12 mouse cellular contexts compared by ENCODE assay signal in the genomic region with DNA sequence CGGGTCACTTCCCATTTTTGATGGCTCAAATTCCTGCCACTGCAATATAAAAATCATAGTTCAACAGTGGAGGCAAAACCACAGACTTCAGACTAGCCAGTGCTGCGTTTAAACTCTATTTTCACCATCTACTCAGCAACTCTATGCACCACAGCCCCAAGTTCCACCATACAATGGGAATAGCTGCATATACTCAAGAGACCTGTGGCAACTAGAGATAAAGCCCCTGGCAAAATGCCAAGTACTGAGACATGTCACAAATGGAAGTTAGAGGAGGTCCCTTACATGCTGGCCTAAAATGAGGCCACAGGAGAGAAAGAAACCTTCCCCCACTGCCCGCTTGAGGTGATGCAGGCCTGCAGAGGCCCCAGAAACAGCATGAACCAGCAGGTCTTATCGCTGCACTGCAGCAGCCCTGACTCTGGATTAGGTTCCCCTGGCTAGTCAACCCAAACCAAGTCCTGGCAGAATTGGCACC.
A peak's percentile ranks its signal among the peaks of the same experiment; 100 is the strongest.
DNase-seq lines count a peak whose midpoint lies in the region; ATAC-seq and TF ChIP-seq lines count a peak whose summit lies in the region.
"Had no signal": no experiment of that assay in that cellular context is flagged by ENCODE, and none has a peak within 500 bp of the region (broad histone marks: within the 10 kb centered on the region; RNA-seq: fewer than 3 reads in every experiment).

No protein-coding gene starts in this region.

- TF ChIP-seq POLR2A in MEL (IDR thresholded peaks at IDR 0.05; ENCODE audit: control insufficient read depth in 1 of 2, insufficient read depth in 1 of 2, low read depth in 1 of 2, low read length in 2 of 2, poor library complexity in 1 of 2) = no peak

- H3K79me2 ChIP-seq in MEL (ENCODE audit: control insufficient read depth, insufficient read depth, low read length, poor library complexity) = no peaks in the 10 kb centered on the region

- peak; percentile 81 to 85; a peak in 3 of 4 replicates for TF ChIP-seq EP300 in MEL (IDR thresholded peaks at IDR 0.05; ENCODE audit: low read depth in 1 of 2, low read length in 2 of 2)

- no peak overlapping the region for H3K4me3 ChIP-seq in kidney, embryonic 16.5 days (ENCODE audit: low read length)
- no peak overlapping the region for H3K4me3 ChIP-seq in kidney, embryonic 14.5 days (ENCODE audit: low read length)
- no peak overlapping the region for H3K4me3 ChIP-seq in MEL (ENCODE audit: control insufficient read depth in 1 of 2, insufficient read depth in 1 of 2, low read depth in 2 of 2, low read length in 2 of 2)
- H3K4me3 ChIP-seq in heart, embryonic 10.5 days = no peak overlapping the region
- H3K4me3 ChIP-seq in liver, embryonic 15.5 days (replicated peaks) = no peak overlapping the region
- H3K4me3 ChIP-seq in forebrain, embryonic 10.5 days = no peak overlapping the region
- H3K4me3 ChIP-seq: embryonic facial prominence, embryonic 15.5 days; limb, embryonic 13.5 days had no signal

- WGBS in kidney, embryonic 16.5 days = 71% methylated on average over 4 of the region's 4 CpGs
- WGBS in kidney, embryonic 14.5 days = 86% methylated on average over 4 of the region's 4 CpGs
- 44% methylated on average over 4 of the region's 4 CpGs for WGBS in heart, embryonic 10.5 days
- 28% methylated on average over 4 of the region's 4 CpGs for WGBS in liver, embryonic 15.5 days (ENCODE audit: insufficient replicate concordance)
- 88% methylated on average over 4 of the region's 4 CpGs for WGBS in forebrain, embryonic 10.5 days

- no peak overlapping the region for H3K9ac ChIP-seq in kidney, embryonic 16.5 days (replicated peaks; ENCODE audit: low read length)
- no peak overlapping the region for H3K9ac ChIP-seq in kidney, embryonic 14.5 days (ENCODE audit: low read depth, low read length)
- H3K9ac ChIP-seq in MEL (ENCODE audit: control insufficient read depth, low read depth, low read length, poor library complexity, severe bottlenecking) = no peak overlapping the region
- no peak overlapping the region for H3K9ac ChIP-seq in liver, embryonic 15.5 days
- H3K9ac ChIP-seq: embryonic facial prominence, embryonic 15.5 days; limb, embryonic 13.5 days had no signal

- H3K4me1 ChIP-seq in kidney, embryonic 16.5 days (ENCODE audit: insufficient read depth, low read length) = peaks cover 7% of the 10 kb centered on the region; the same call in 1 of the 2 replicates
- H3K4me1 ChIP-seq in kidney, embryonic 14.5 days (ENCODE audit: control insufficient read depth, insufficient read depth, low read length) = no peaks in the 10 kb centered on the region
- H3K4me1 ChIP-seq in MEL (ENCODE audit: control insufficient read depth in 1 of 2, insufficient read depth in 2 of 2, low read length in 2 of 2) = peaks cover 10 to 29% of the 10 kb centered on the region in 2 experiments
- peaks cover 46% of the 10 kb centered on the region for H3K4me1 ChIP-seq in heart, embryonic 10.5 days
- peaks cover 34% of the 10 kb centered on the region for H3K4me1 ChIP-seq in liver, embryonic 15.5 days (replicated peaks)
- H3K4me1 ChIP-seq in forebrain, embryonic 10.5 days = peaks cover 20% of the 10 kb centered on the region

- H3K27me3 ChIP-seq in kidney, embryonic 16.5 days (ENCODE audit: insufficient read depth, low read length) = no peaks in the 10 kb centered on the region
- H3K27me3 ChIP-seq in kidney, embryonic 14.5 days (ENCODE audit: control insufficient read depth, insufficient read depth, low read length) = no peaks in the 10 kb centered on the region
- H3K27me3 ChIP-seq in MEL (ENCODE audit: control insufficient read depth in 1 of 2, insufficient read depth in 2 of 2, low read length in 2 of 2) = no peaks in the 10 kb centered on the region
- no peaks in the 10 kb centered on the region for H3K27me3 ChIP-seq in heart, embryonic 10.5 days (ENCODE audit: insufficient read depth, poor library complexity, severe bottlenecking)
- H3K27me3 ChIP-seq in liver, embryonic 15.5 days = no peaks in the 10 kb centered on the region
- no peaks in the 10 kb centered on the region for H3K27me3 ChIP-seq in forebrain, embryonic 10.5 days (ENCODE audit: poor library complexity, severe bottlenecking)
- H3K27me3 ChIP-seq: embryonic facial prominence, embryonic 15.5 days; limb, embryonic 13.5 days had no signal

- H3K9me3 ChIP-seq in kidney, embryonic 16.5 days (ENCODE audit: low read length) = no peaks in the 10 kb centered on the region
- H3K9me3 ChIP-seq in kidney, embryonic 14.5 days (ENCODE audit: control insufficient read depth, low read length) = no peaks in the 10 kb centered on the region
- no peaks in the 10 kb centered on the region for H3K9me3 ChIP-seq in MEL (replicated peaks; ENCODE audit: insufficient read depth, low read length)
- H3K9me3 ChIP-seq in heart, embryonic 10.5 days = no peaks in the 10 kb centered on the region
- H3K9me3 ChIP-seq in liver, embryonic 15.5 days (replicated peaks) = no peaks in the 10 kb centered on the region
- H3K9me3 ChIP-seq in forebrain, embryonic 10.5 days = no peaks in the 10 kb centered on the region
- H3K9me3 ChIP-seq: embryonic facial prominence, embryonic 15.5 days; limb, embryonic 13.5 days had no signal

- peak; percentile 98 for DNase-seq in MEL (ENCODE audit: low read depth, low spot score)
- peak; percentile 83 for DNase-seq in heart, embryonic 10.5 days (ENCODE audit: low spot score)
- no peak for DNase-seq in left cerebral cortex, adult 9 months (ENCODE audit: low spot score in 2 of 2)
- no peak for DNase-seq in right cerebral cortex, adult 18-20 months
- DNase-seq in forebrain, embryonic 10.5 days (ENCODE audit: extremely low spot score, low spot score) = no peak
- DNase-seq: gastrocnemius, postnatal 25 days; kidney, postnatal 14 days had no signal

- 0 out of 2 replicates have a peak, but pooled peaks have one; percentile 42 for ATAC-seq in kidney, embryonic 16.5 days (ENCODE audit: low FRiP score, low TSS enrichment)
- no peak for ATAC-seq in kidney, embryonic 14.5 days (ENCODE audit: low FRiP score, low TSS enrichment)
- peak; percentile 89 for ATAC-seq in liver, embryonic 15.5 days (ENCODE audit: insufficient read depth)

- no peak overlapping the region for H3K27ac ChIP-seq in kidney, embryonic 16.5 days (ENCODE audit: low read length)
- no peak overlapping the region for H3K27ac ChIP-seq in kidney, embryonic 14.5 days (ENCODE audit: low read depth, low read length)
- peak overlapping the region; percentile 51 for H3K27ac ChIP-seq in MEL (ENCODE audit: control insufficient read depth, low read depth, low read length)
- H3K27ac ChIP-seq in heart, embryonic 10.5 days = peak overlapping the region; percentile 69
- peak overlapping the region; percentile 63 for H3K27ac ChIP-seq in liver, embryonic 15.5 days (replicated peaks)
- H3K27ac ChIP-seq in forebrain, embryonic 10.5 days = no peak overlapping the region
- H3K27ac ChIP-seq: embryonic facial prominence, embryonic 15.5 days; limb, embryonic 13.5 days had no signal

- H3K36me3 ChIP-seq in kidney, embryonic 16.5 days (ENCODE audit: insufficient read depth, low read length) = no peaks in the 10 kb centered on the region
- H3K36me3 ChIP-seq in kidney, embryonic 14.5 days (ENCODE audit: control insufficient read depth, insufficient read depth, low read length) = no peaks in the 10 kb centered on the region
- peaks cover 0 to 23% of the 10 kb centered on the region in 2 experiments; a peak in 2 of 4 replicates for H3K36me3 ChIP-seq in MEL (ENCODE audit: control insufficient read depth in 1 of 2, insufficient read depth in 2 of 2, low read length in 2 of 2)
- H3K36me3 ChIP-seq in heart, embryonic 10.5 days = no peaks in the 10 kb centered on the region
- no peaks in the 10 kb centered on the region for H3K36me3 ChIP-seq in liver, embryonic 15.5 days (replicated peaks)
- no peaks in the 10 kb centered on the region for H3K36me3 ChIP-seq in forebrain, embryonic 10.5 days (replicated peaks)
- H3K36me3 ChIP-seq: embryonic facial prominence, embryonic 15.5 days; limb, embryonic 13.5 days had no signal

- H3K4me2 ChIP-seq in kidney, embryonic 16.5 days (replicated peaks; ENCODE audit: low read depth, low read length) = no peak overlapping the region
- H3K4me2 ChIP-seq in kidney, embryonic 14.5 days (replicated peaks; ENCODE audit: low read depth, low read length) = no peak overlapping the region
- peak overlapping the region; percentile 27; the same call in 1 of the 2 replicates for H3K4me2 ChIP-seq in liver, embryonic 15.5 days
- H3K4me2 ChIP-seq: embryonic facial prominence, embryonic 15.5 days; limb, embryonic 13.5 days had no signal

- TF ChIP-seq CTCF in MEL (IDR thresholded peaks at IDR 0.05 in 2 of 3, conservative IDR thresholded peaks at IDR 0.05 in 1 of 3; ENCODE audit: control insufficient read depth in 1 of 3, insufficient read depth in 1 of 3, low read depth in 2 of 3, low read length in 3 of 3, poor library complexity in 1 of 3, severe bottlenecking in 1 of 3) = no peak

- TF ChIP-seq RAD21 in MEL (IDR thresholded peaks at IDR 0.05; ENCODE audit: low read depth, low read length) = no peak

TF ChIP-seq in MEL, 35 proteins besides CTCF, POLR2A, EP300 and RAD21 (continues in another document):
- TF ChIP-seq POLR2AphosphoS5 (IDR thresholded peaks at IDR 0.05; ENCODE audit: borderline replicate concordance, low read depth, low read length) = no peak
- TF ChIP-seq MAX (IDR thresholded peaks at IDR 0.05; ENCODE audit: low read length) = 0 out of 2 replicates have a peak, but pooled peaks have one; percentile 45
- no peak for TF ChIP-seq CHD1 (IDR thresholded peaks at IDR 0.05; ENCODE audit: low read depth, low read length)
- peak; percentile 79 for TF ChIP-seq SIN3A (IDR thresholded peaks at IDR 0.05; ENCODE audit: low read length)
- 0 out of 2 replicates have a peak, but pooled peaks have one; percentile 36 for TF ChIP-seq MXI1 (IDR thresholded peaks at IDR 0.05; ENCODE audit: low read depth, low read length)
- peak; percentile 86 for TF ChIP-seq MYC (IDR thresholded peaks at IDR 0.05; ENCODE audit: low read depth, low read length)
- TF ChIP-seq NELFE (IDR thresholded peaks at IDR 0.05; ENCODE audit: low read depth, low read length) = no peak
- TF ChIP-seq UBTF (IDR thresholded peaks at IDR 0.05; ENCODE audit: borderline replicate concordance, insufficient read depth, low read depth, low read length) = no peak
- TF ChIP-seq KAT2A (conservative IDR thresholded peaks at IDR 0.05; ENCODE audit: low read depth, low read length) = no peak
- TF ChIP-seq BHLHE40 (IDR thresholded peaks at IDR 0.05; ENCODE audit: borderline replicate concordance, low read depth, low read length) = peak; percentile 59; the same call in 1 of the 2 replicates
- TF ChIP-seq USF1 (IDR thresholded peaks at IDR 0.05; ENCODE audit: low read depth, low read length) = no peak
- TF ChIP-seq GATA1 (IDR thresholded peaks at IDR 0.05; ENCODE audit: low read depth, low read length) = peak; percentile 84
- TF ChIP-seq TAL1 (IDR thresholded peaks at IDR 0.05; ENCODE audit: low read length) = peak; percentile 93
- no peak for TF ChIP-seq POLR2AphosphoS2 (IDR thresholded peaks at IDR 0.05; ENCODE audit: low read length)
- 0 out of 2 replicates have a peak, but pooled peaks have one; percentile 31 for TF ChIP-seq HCFC1 (IDR thresholded peaks at IDR 0.05; ENCODE audit: low read depth, low read length)
- TF ChIP-seq MAZ (IDR thresholded peaks at IDR 0.05; ENCODE audit: low read depth, low read length) = no peak

Comparison
In these comparisons a context has a peak if more than half of its experiments do, and no peak if none do; other contexts are left out.
1. H3K27ac ChIP-seq: peak in MEL (single experiment), heart, embryonic 10.5 days (single experiment) and liver, embryonic 15.5 days (single experiment); none in kidney, embryonic 16.5 days (single experiment), kidney, embryonic 14.5 days (single experiment) and forebrain, embryonic 10.5 days (single experiment).
2. DNase-seq: peak in MEL (single experiment) and heart, embryonic 10.5 days (single experiment); none in left cerebral cortex, adult 9 months (0 of 2), right cerebral cortex, adult 18-20 months (single experiment) and forebrain, embryonic 10.5 days (single experiment).